Mouse (Mus musculus) CH12.LX (cell line): ENCODE measurements around the gene Sapcd2. TPM values are rescaled to one million over a fixed set of nuclear protein-coding genes. Genes with fewer than 3 reads are reported as not detected.

ENCODE experiments used
- DNase-seq: peaks from one replicate; pipeline ENCODE4 v3.0.0-alpha.2; 2013; ENCODE audit errors: extremely low read depth
- H3K27ac ChIP-seq: 2 replicates; pipeline ENCODE4 v1.5.1; 2012; ENCODE audit warnings: low read depth, mild to moderate bottlenecking, control low read depth, moderate library complexity; ENCODE audit not compliant: insufficient read depth
- H3K27me3 ChIP-seq: replicated peaks from 2 replicates; pipeline ENCODE3; 2012; ENCODE audit warnings: inconsistent platforms
- H3K36me3 ChIP-seq, 2 experiments: replicated peaks in 1 of 2; 2 replicates each; pipeline versions ENCODE3 to v1.6.1; 2012; ENCODE audit warnings: inconsistent platforms in 1 of 2, low read length in 1 of 2, mild to moderate bottlenecking in 1 of 2, mixed read lengths in 1 of 2, moderate library complexity in 1 of 2; ENCODE audit not compliant: control insufficient read depth in 1 of 2, insufficient read depth in 1 of 2
- H3K4me1 ChIP-seq, 2 experiments: 2 replicates each; pipeline ENCODE4 v1.6.1; 2012; ENCODE audit warnings: inconsistent platforms in 1 of 2, moderate library complexity in 1 of 2; ENCODE audit not compliant: insufficient read depth in 2 of 2, control insufficient read depth in 1 of 2
- H3K4me2 ChIP-seq: 2 replicates; pipeline ENCODE4 v1.6.1; 2012; ENCODE audit warnings: low read depth, mild to moderate bottlenecking, control low read depth; ENCODE audit not compliant: poor library complexity, insufficient read depth, severe bottlenecking
- H3K4me3 ChIP-seq, 3 experiments: fragments of 150-350 bp in 1 of 3; sonication (generic) in 1 of 3; replicated peaks in 1 of 3; 2 replicates each; pipeline versions ENCODE3 to v1.5.1; 2011 to 2012; ENCODE audit warnings: low read depth in 2 of 3, low read length in 2 of 3, mild to moderate bottlenecking in 2 of 3, moderate library complexity in 2 of 3, control low read depth in 1 of 3, improper control_type of control experiment in 1 of 3, inconsistent platforms in 1 of 3, mixed read lengths in 1 of 3; ENCODE audit not compliant: poor library complexity in 1 of 3
- H3K79me2 ChIP-seq: replicated peaks from 2 replicates; pipeline ENCODE4 v1.6.1; 2012; ENCODE audit warnings: mild to moderate bottlenecking, moderate library complexity; ENCODE audit not compliant: control insufficient read depth, poor library complexity, insufficient read depth, severe bottlenecking; ENCODE audit errors: extremely low read depth
- H3K9ac ChIP-seq: 2 replicates; pipeline ENCODE4 v1.6.1; 2012; ENCODE audit warnings: low read depth, mild to moderate bottlenecking, control low read depth, moderate library complexity; ENCODE audit not compliant: insufficient read depth
- H3K9me3 ChIP-seq: replicated peaks from 2 replicates; pipeline ENCODE3; 2012; ENCODE audit warnings: low read length, inconsistent platforms, mixed read lengths
- BHLHE40 ChIP-seq: IDR thresholded peaks from 2 replicates; pipeline ENCODE4 v1.6.1; 2011; ENCODE audit warnings: mild to moderate bottlenecking, low read depth, low read length, improper control_type of control experiment
- CHD1 ChIP-seq: IDR thresholded peaks from 2 replicates; pipeline ENCODE4 v1.6.1; 2012; ENCODE audit warnings: low read depth, low read length, improper control_type of control experiment, inconsistent platforms
- CTCF ChIP-seq, 2 experiments: IDR thresholded peaks in 1 of 2; conservative IDR thresholded peaks in 1 of 2; 2 replicates each; pipeline ENCODE4 v1.5.1; 2011 to 2012; ENCODE audit warnings: low read depth in 2 of 2, low read length in 2 of 2, improper control_type of control experiment in 1 of 2, inconsistent platforms in 1 of 2, mild to moderate bottlenecking in 1 of 2, moderate library complexity in 1 of 2
- E2F4 ChIP-seq: IDR thresholded peaks from 2 replicates; pipeline ENCODE4 v1.6.1; 2011; ENCODE audit warnings: low read depth, low read length, improper control_type of control experiment; ENCODE audit not compliant: insufficient replicate concordance
- EP300 ChIP-seq: IDR thresholded peaks from 2 replicates; pipeline ENCODE4 v1.6.1; 2011; ENCODE audit warnings: low read length, improper control_type of control experiment
- ETS1 ChIP-seq: conservative IDR thresholded peaks from 2 replicates; pipeline ENCODE4 v1.6.1; 2012; ENCODE audit warnings: low read depth, mild to moderate bottlenecking, inconsistent platforms, low read length, improper control_type of control experiment, moderate library complexity
- HCFC1 ChIP-seq: IDR thresholded peaks from 2 replicates; pipeline ENCODE4 v1.6.1; 2012; ENCODE audit warnings: low read depth, mild to moderate bottlenecking, inconsistent platforms, low read length, improper control_type of control experiment
- IRF4 ChIP-seq: IDR thresholded peaks from 2 replicates; pipeline ENCODE4 v1.6.1; 2014; ENCODE audit warnings: low read depth, mild to moderate bottlenecking, inconsistent platforms, low read length, improper control_type of control experiment
- JUN ChIP-seq: IDR thresholded peaks from 2 replicates; pipeline ENCODE4 v1.6.1; 2011; ENCODE audit warnings: low read depth, mild to moderate bottlenecking, low read length, improper control_type of control experiment, moderate library complexity; ENCODE audit not compliant: insufficient read depth
- JUND ChIP-seq: conservative IDR thresholded peaks from 2 replicates; pipeline ENCODE4 v1.6.1; 2011; ENCODE audit warnings: low read depth, low read length, improper control_type of control experiment
- KAT2A ChIP-seq: IDR thresholded peaks from 2 replicates; pipeline ENCODE4 v1.6.1; 2012; ENCODE audit warnings: low read length, improper control_type of control experiment, inconsistent platforms; ENCODE audit not compliant: insufficient replicate concordance
- MAFK ChIP-seq: IDR thresholded peaks from 2 replicates; pipeline ENCODE4 v1.6.1; 2011; ENCODE audit warnings: low read length, improper control_type of control experiment; ENCODE audit not compliant: insufficient replicate concordance
- MAZ ChIP-seq: IDR thresholded peaks from 2 replicates; pipeline ENCODE4 v1.6.1; 2012; ENCODE audit warnings: low read depth, mild to moderate bottlenecking, inconsistent platforms, low read length, improper control_type of control experiment, moderate library complexity
- MEF2A ChIP-seq: IDR thresholded peaks from 2 replicates; pipeline ENCODE4 v1.6.1; 2014; ENCODE audit warnings: low read depth, mild to moderate bottlenecking, inconsistent platforms, low read length, improper control_type of control experiment, borderline replicate concordance
- MYC ChIP-seq: IDR thresholded peaks from 2 replicates; pipeline ENCODE4 v1.6.1; 2011; ENCODE audit warnings: low read depth, mild to moderate bottlenecking, improper control_type of control experiment, low read length
- NRF1 ChIP-seq: IDR thresholded peaks from 2 replicates; pipeline ENCODE4 v1.6.1; 2014; ENCODE audit warnings: low read depth, mild to moderate bottlenecking, inconsistent platforms, low read length, improper control_type of control experiment, moderate library complexity
- PAX5 ChIP-seq: IDR thresholded peaks from 2 replicates; pipeline ENCODE4 v1.6.1; 2012; ENCODE audit warnings: low read length, inconsistent platforms, mixed read lengths
- POLR2A ChIP-seq: IDR thresholded peaks from 2 replicates; pipeline ENCODE4 v1.6.1; 2011; ENCODE audit warnings: low read depth, mild to moderate bottlenecking, improper control_type of control experiment, low read length
- POLR2AphosphoS2 ChIP-seq: IDR thresholded peaks from 2 replicates; pipeline ENCODE4 v1.6.1; 2011; ENCODE audit warnings: low read depth, low read length, improper control_type of control experiment
- RCOR1 ChIP-seq: conservative IDR thresholded peaks from 2 replicates; pipeline ENCODE4 v1.6.1; 2012; ENCODE audit warnings: low read depth, mild to moderate bottlenecking, inconsistent platforms, low read length, improper control_type of control experiment
- SMC3 ChIP-seq: IDR thresholded peaks from 2 replicates; pipeline ENCODE4 v1.6.1; 2011; ENCODE audit warnings: low read depth, low read length, improper control_type of control experiment
- TBP ChIP-seq: conservative IDR thresholded peaks from 2 replicates; pipeline ENCODE4 v1.6.1; 2011; ENCODE audit warnings: low read depth, low read length, improper control_type of control experiment
- USF1 ChIP-seq: IDR thresholded peaks from 2 replicates; pipeline ENCODE4 v1.6.1; 2014; ENCODE audit warnings: low read depth, mild to moderate bottlenecking, inconsistent platforms, low read length, improper control_type of control experiment
- USF2 ChIP-seq: conservative IDR thresholded peaks from 2 replicates; pipeline ENCODE4 v1.6.1; 2011; ENCODE audit warnings: low read depth, low read length, improper control_type of control experiment
- ZC3H11A ChIP-seq: IDR thresholded peaks from 2 replicates; pipeline ENCODE4 v1.6.1; 2012; ENCODE audit warnings: low read depth, mild to moderate bottlenecking, inconsistent platforms, low read length, improper control_type of control experiment
- ZKSCAN1 ChIP-seq: IDR thresholded peaks from 2 replicates; pipeline ENCODE4 v1.6.1; 2012; ENCODE audit warnings: low read depth, inconsistent platforms, low read length, improper control_type of control experiment, borderline replicate concordance
- ZMIZ1 ChIP-seq: IDR thresholded peaks from 2 replicates; pipeline ENCODE4 v1.6.1; 2012; ENCODE audit warnings: low read depth, mild to moderate bottlenecking, inconsistent platforms, low read length, improper control_type of control experiment
- dilution Hi-C: fragments of 300-500 bp; cut with MboI; formaldehyde crosslinking; loops from 2 replicates; pipeline ENCODE4 v1.14.3; 2020; ENCODE audit warnings: low sequenced_read_pairs; ENCODE audit not compliant: extremely low pct_unique_long_range_greater_than_20kb, extremely low pct_ligation_motif_present
- in situ Hi-C: fragments of 300-500 bp; cut with MboI; formaldehyde crosslinking; loops from 3 replicates; pipeline ENCODE4 v1.14.3; 2019; ENCODE audit warnings: low sequenced_read_pairs, low pct_ligation_motif_present, low pct_unique_long_range_greater_than_20kb, mixed read lengths
- polyA plus RNA-seq: library from polyadenylated mRNA; unstranded; fragments of >175 nt; gene quantifications from 2 replicates; pipeline ENCODE4 v1.2.1, GENCODE M21; 2012; ENCODE audit warnings: low read depth; ENCODE audit not compliant: insufficient read length
- total RNA-seq, 2 experiments: library from RNA; depleted of rRNA; stranded (reverse); fragments of 300-350 nt in 1 of 2; fragments of >200 nt in 1 of 2; gene quantifications; 2 replicates each; pipeline ENCODE4 v1.2.3; 2012 to 2014

Sapcd2 gene
- total and polyA plus RNA-seq, 3 experiments = 16.9 to 27.3 (median 22.5) TPM

DNA sequence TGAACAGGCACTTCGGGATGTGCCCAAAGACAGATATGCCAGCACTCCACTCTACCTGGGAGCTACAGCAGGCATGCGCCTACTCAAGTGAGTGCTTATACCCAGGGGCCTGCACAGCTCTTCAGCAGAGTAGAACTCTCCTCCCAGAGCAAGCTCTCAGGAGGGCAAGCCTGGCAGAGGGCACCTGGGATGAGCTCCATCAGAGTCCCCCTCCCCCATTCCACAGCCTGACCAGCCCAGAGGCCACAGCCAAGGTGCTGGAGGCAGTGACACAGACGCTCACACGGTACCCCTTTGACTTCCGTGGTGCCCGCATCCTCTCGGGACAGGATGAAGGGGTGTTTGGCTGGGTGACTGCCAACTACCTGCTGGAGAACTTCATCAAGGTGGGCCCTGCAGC, 25.9 kb downstream of the Sapcd2 start:
- no peak for TF ChIP-seq NRF1
- TF ChIP-seq USF1 = no peak
- no peak for TF ChIP-seq POLR2AphosphoS2
- no peak for TF ChIP-seq CTCF (conservative IDR thresholded peaks at IDR 0.05 in 1 of 2, IDR thresholded peaks at IDR 0.05 in 1 of 2; ENCODE audit: low read depth in 2 of 2, low read length in 2 of 2)
- TF ChIP-seq MAZ = no peak
- no peak for TF ChIP-seq JUN
- no peak for TF ChIP-seq IRF4
- TF ChIP-seq MYC = no peak
- no peak for TF ChIP-seq JUND
- TF ChIP-seq ZMIZ1 = no peak
- no peak for TF ChIP-seq POLR2A
- TF ChIP-seq SMC3 = no peak
- no peak for TF ChIP-seq HCFC1
- no peak for TF ChIP-seq PAX5
- TF ChIP-seq TBP = no peak
- no peak for TF ChIP-seq CHD1
- no peak for TF ChIP-seq KAT2A
- no peak for TF ChIP-seq ZKSCAN1
- in situ Hi-C loops = no loop called here
- H3K36me3 ChIP-seq = no peaks in the 10 kb centered on the region
- H3K27ac ChIP-seq = no peak overlapping the region
- dilution Hi-C loops = no loop called here
- no peak overlapping the region for H3K9ac ChIP-seq
- H3K4me2 ChIP-seq = no peak overlapping the region
- H3K9me3 ChIP-seq = no peaks in the 10 kb centered on the region
- H3K4me1 ChIP-seq = no peaks in the 10 kb centered on the region
- H3K27me3 ChIP-seq = peaks cover 93% of the 10 kb centered on the region
- H3K4me3 ChIP-seq = no peak overlapping the region
- H3K79me2 ChIP-seq = no peaks in the 10 kb centered on the region
- no peak for DNase-seq

DNA sequence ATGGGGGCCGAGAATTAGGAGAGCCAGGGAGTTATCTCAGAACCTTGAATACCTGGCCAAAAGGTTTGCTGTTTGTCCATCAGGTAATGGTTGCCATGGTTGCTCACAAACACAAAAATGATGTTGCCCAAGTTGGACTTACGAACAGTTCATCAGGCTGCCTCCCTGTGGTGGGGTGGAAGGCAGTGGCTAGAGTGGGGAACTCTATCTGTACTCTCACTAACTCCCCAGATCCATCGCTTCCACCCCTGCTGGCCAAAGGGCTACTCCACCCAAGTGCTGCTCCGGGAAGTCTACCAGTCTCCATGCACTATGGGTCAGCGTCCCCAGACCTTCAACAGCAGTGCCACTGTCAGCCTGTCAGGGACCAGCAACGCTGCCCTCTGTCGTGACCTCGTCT, 26.9 kb downstream of the Sapcd2 start, which contains the start of gene Npdc1:
Gene Npdc1 (plus strand): TSS at position 301 of the 400 bp plus-strand sequence.
- dilution Hi-C loops = no loop called here

More for the DNA sequence above, 26.9 kb downstream of the Sapcd2 start, which contains the start of gene Npdc1:
- in situ Hi-C loops = no loop called here
- H3K27ac ChIP-seq = no peak within 1 kb of the TSS
- TF ChIP-seq KAT2A (no peak), EP300 (no peak), USF2 (no peak), RCOR1 (no peak), HCFC1 (no peak), ZKSCAN1 (no peak), E2F4 (no peak), MEF2A (no peak), BHLHE40 (no peak), ZC3H11A (no peak), POLR2AphosphoS2 (no peak), ETS1 (no peak), ZMIZ1 (no peak), MAFK (no peak)
- H3K4me2 ChIP-seq = no peak within 1 kb of the TSS
- H3K9me3 ChIP-seq = no peaks in the 10 kb centered on the region
- no peak within 1 kb of the TSS for H3K4me3 ChIP-seq
- no peak for DNase-seq
- H3K79me2 ChIP-seq = no peaks in the 10 kb centered on the region
- H3K27me3 ChIP-seq = peaks cover 95% of the 10 kb centered on the region
- no peak within 1 kb of the TSS for H3K9ac ChIP-seq
- no peaks in the 10 kb centered on the region for H3K36me3 ChIP-seq
- no peaks in the 10 kb centered on the region for H3K4me1 ChIP-seq
